Mouse (Mus musculus) right cerebral cortex, adult 18-20 months (tissue): ENCODE data around the gene Abhd14b.

ENCODE experiments used
- DNase-seq: peaks from one replicate; pipeline ENCODE4 v3.0.0; 2022; ENCODE audit warnings: mixed read lengths

Gene Abhd14b

GRCm38 (mm10) chr9:106430015-106430264, 17.3 kb upstream of the Abhd14b start:
- DNase-seq, result no peak

- peak; percentile 63 for DNase-seq
These were observed 13.9 kb upstream of the Abhd14b start for GRCm38 (mm10) chr9:106433389-106433788.

GRCm38 (mm10) chr9:106436566-106436965, 10.7 kb upstream of the Abhd14b start:
- no peak for DNase-seq

GRCm38 (mm10) chr9:106442680-106443079, 4.6 kb upstream of the Abhd14b start:
- no peak for DNase-seq

- DNase-seq, result no peak
These were observed 2.4 kb upstream of the Abhd14b start for GRCm38 (mm10) chr9:106444836-106445235.

- no peak for DNase-seq
These were observed 692 bp downstream of the Abhd14b start for GRCm38 (mm10) chr9:106447951-106448350.

- peak; percentile 81 for DNase-seq
These were observed 1.3 kb downstream of the Abhd14b start for GRCm38 (mm10) chr9:106448498-106449031.

- DNase-seq, result no peak
These were observed 2.7 kb downstream of the Abhd14b start for GRCm38 (mm10) chr9:106449947-106450346.

- DNase-seq, result no peak
These were observed 3.4 kb downstream of the Abhd14b start for GRCm38 (mm10) chr9:106450661-106451060.

GRCm38 (mm10) chr9:106451298-106451697, 4.0 kb downstream of the Abhd14b start:
- DNase-seq, result no peak

- DNase-seq, result no peak
These were observed 4.6 kb downstream of the Abhd14b start for GRCm38 (mm10) chr9:106451899-106452298.

GRCm38 (mm10) chr9:106452351-106452750, 5.1 kb downstream of the Abhd14b start:
- DNase-seq, result no peak

- no peak for DNase-seq
These were observed 5.6 kb downstream of the Abhd14b start for GRCm38 (mm10) chr9:106452821-106453220.

GRCm38 (mm10) chr9:106453271-106454070, 6.2 kb downstream of the Abhd14b start, which contains the start of gene Pcbp4:
Pcbp4 (plus strand) TSS chr9:106453291.
- no peak for DNase-seq

GRCm38 (mm10) chr9:106454071-106454761, 7.0 kb downstream of the Abhd14b start:
- DNase-seq, result no peak

- DNase-seq, result peak; percentile 64
These were observed 7.8 kb downstream of the Abhd14b start for GRCm38 (mm10) chr9:106454888-106455681.

GRCm38 (mm10) chr9:106456325-106457162, 9.3 kb downstream of the Abhd14b start:
- DNase-seq, result no peak

GRCm38 (mm10) chr9:106457163-106457559, 9.9 kb downstream of the Abhd14b start:
- no peak for DNase-seq

- DNase-seq, result no peak
These were observed 10.7 kb downstream of the Abhd14b start for GRCm38 (mm10) chr9:106457920-106458319.

- DNase-seq, result no peak
These were observed 12.7 kb downstream of the Abhd14b start for GRCm38 (mm10) chr9:106459946-106460345.

GRCm38 (mm10) chr9:106460401-106461025, 13.3 kb downstream of the Abhd14b start:
- DNase-seq, result no peak

- DNase-seq, result no peak
These were observed 13.8 kb downstream of the Abhd14b start for GRCm38 (mm10) chr9:106461026-106461415.
